Mouse (Mus musculus) 3134 (cell line): ENCODE results near the gene Maco1.
A peak's percentile ranks its signal among the peaks of the same experiment; 100 is the strongest.

Experiments
- DNase-seq: peaks from one replicate; pipeline ENCODE4 v3.0.0-alpha.2; 2011; ENCODE audit warnings: low spot score; ENCODE audit not compliant: insufficient read length; ENCODE audit errors: extremely low read depth

The Maco1 gene

GRCm38 (mm10) chr4:134776246-134776645 is 76.9 kb downstream of the Maco1 start:
- no peak for DNase-seq

GRCm38 (mm10) chr4:134775234-134775944 is 77.8 kb downstream of the Maco1 start:
- DNase-seq, result no peak

- no peak for DNase-seq
Observed at GRCm38 (mm10) chr4:134774126-134774525, 79.0 kb downstream of the Maco1 start.

- no peak for DNase-seq
Observed at GRCm38 (mm10) chr4:134772805-134773674, 80.1 kb downstream of the Maco1 start.

GRCm38 (mm10) chr4:134769891-134770290 is 83.3 kb downstream of the Maco1 start:
- DNase-seq, result no peak

- DNase-seq, result no peak
Observed at GRCm38 (mm10) chr4:134769081-134769811, 83.9 kb downstream of the Maco1 start.

- DNase-seq, result no peak
Observed at GRCm38 (mm10) chr4:134768226-134768888, 84.8 kb downstream of the Maco1 start.

GRCm38 (mm10) chr4:134767426-134768225 is 85.5 kb downstream of the Maco1 start, which contains the start of gene Ldlrap1:
Gene Ldlrap1, minus strand, starts transcription at chr4:134768024.
- DNase-seq, result peak; percentile 77

GRCm38 (mm10) chr4:134766904-134767425 is 86.2 kb downstream of the Maco1 start:
- DNase-seq, result peak; percentile 67

- DNase-seq, result no peak
Observed at GRCm38 (mm10) chr4:134766277-134766676, 86.9 kb downstream of the Maco1 start.

- no peak for DNase-seq
Observed at GRCm38 (mm10) chr4:134764333-134764732, 88.8 kb downstream of the Maco1 start.

GRCm38 (mm10) chr4:134762360-134762759 is 90.8 kb downstream of the Maco1 start:
- DNase-seq, result no peak

- DNase-seq, result peak; percentile 67
Observed at GRCm38 (mm10) chr4:134760793-134761201, 92.3 kb downstream of the Maco1 start.

- DNase-seq, result no peak
Observed at GRCm38 (mm10) chr4:134760281-134760680, 92.9 kb downstream of the Maco1 start.

- no peak for DNase-seq
Observed at GRCm38 (mm10) chr4:134759564-134759963, 93.6 kb downstream of the Maco1 start.

- DNase-seq, result no peak
Observed at GRCm38 (mm10) chr4:134758922-134759321, 94.2 kb downstream of the Maco1 start.

- peak; percentile 57 for DNase-seq
Observed at GRCm38 (mm10) chr4:134758367-134758766, 94.8 kb downstream of the Maco1 start.

GRCm38 (mm10) chr4:134756953-134757352 is 96.2 kb downstream of the Maco1 start:
- peak; percentile 53 for DNase-seq

- no peak for DNase-seq
Observed at GRCm38 (mm10) chr4:134754941-134755340, 98.2 kb downstream of the Maco1 start.
